Mouse (Mus musculus): Measurements from ENCODE around the gene Sfrp4. TPM values are rescaled to one million over a fixed set of nuclear protein-coding genes. Genes with fewer than 3 reads are reported as not detected.
"Not testable (repeated sequence)": the region's sequence is repeated elsewhere in the genome, so short reads cannot be mapped to it uniquely, and the experiment has no call there.

Gene Sfrp4
- not detected in 3 replicates for total RNA-seq (2017)

- no peak for ATAC-seq (replicated peaks; ENCODE audit: insufficient number of reproducible peaks, low FRiP score, low TSS enrichment, poor library complexity, severe bottlenecking)
Measured at GRCm38 (mm10) chr13:19622573-19623227, at the start of gene Sfrp4. TSS of gene Sfrp4 (plus strand) at chr13:19623104.

DNA sequence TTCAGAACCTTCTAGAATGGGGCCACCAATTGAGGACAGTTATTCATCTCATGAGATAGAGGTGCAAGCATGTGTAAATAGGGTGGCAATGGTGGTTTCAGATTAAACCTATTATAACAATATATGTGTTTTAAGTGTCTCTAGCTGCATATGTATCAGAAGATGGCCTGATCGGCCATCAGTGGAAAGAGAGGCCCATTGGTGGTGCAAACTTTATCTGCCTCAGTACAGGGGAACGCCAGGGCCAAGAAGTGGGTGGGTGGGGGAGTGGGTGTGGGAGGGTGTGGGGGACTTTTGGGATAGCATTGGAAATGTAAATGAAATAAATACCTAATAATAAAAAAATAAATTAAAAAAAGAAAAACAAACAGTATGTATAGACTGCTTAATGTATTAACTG is 48.2 kb upstream of the Sfrp4 start:
- not testable (repeated sequence) for ATAC-seq (replicated peaks; ENCODE audit: insufficient number of reproducible peaks, low FRiP score, low TSS enrichment, poor library complexity, severe bottlenecking)

- no peak for ATAC-seq (replicated peaks; ENCODE audit: insufficient number of reproducible peaks, low FRiP score, low TSS enrichment, poor library complexity, severe bottlenecking)
Measured at GRCm38 (mm10) chr13:19575947-19576346, 47.0 kb upstream of the Sfrp4 start.

DNA sequence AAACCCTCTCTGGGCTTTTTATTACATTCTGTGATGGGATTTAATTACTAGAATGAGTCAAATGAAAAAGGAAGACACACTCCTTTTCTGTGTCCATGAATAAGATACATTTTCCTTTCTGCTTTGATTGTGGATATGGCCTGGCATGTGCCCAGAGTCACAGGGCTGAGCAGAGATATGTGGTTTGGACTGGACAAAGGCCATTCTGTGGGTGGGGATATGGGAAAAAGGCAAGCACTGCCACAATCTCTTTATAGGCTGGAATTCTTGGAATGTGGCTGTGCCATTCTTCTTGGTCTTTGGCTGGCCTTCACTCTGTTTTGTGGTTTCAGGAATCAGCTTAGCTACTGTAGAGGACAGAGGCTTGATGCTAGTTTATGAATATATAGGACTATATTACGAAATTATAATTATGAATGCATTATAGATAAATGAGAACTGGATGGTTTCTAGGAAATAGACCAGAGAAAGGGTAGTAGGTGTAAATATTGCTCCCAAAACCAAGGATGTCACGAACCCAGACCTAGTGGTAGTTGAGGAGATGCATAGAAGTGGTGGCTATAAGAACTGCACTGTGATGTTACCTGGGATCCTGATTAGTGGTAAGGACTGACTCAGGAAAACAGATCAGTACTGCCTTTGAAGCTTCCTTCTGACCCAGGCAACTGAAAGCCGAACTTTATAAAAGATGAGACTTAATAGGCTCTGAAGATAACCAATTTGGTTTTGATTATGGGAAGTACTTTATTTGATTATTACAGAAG is 31.7 kb upstream of the Sfrp4 start:
- no peak for ATAC-seq (replicated peaks; ENCODE audit: insufficient number of reproducible peaks, low FRiP score, low TSS enrichment, poor library complexity, severe bottlenecking)

DNA sequence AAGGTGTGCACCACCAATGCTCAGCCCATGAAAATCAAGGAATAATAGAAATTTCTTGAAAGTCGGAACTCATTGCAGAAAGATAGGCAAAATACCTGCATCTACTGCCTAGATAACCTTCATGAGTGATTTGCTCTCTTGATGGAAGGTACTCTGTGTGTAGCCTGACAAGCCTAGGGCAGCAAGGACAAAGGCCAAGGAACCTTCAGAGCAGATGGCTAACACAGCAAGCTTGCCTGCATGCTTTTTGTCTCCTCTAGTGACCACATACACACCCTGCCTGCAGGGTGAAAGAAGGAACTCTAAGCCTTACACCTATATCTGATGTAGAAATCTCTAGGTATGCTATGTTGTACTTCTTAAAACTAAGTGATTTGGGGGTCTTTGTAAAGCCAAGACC is 27.8 kb upstream of the Sfrp4 start:
- ATAC-seq (replicated peaks; ENCODE audit: insufficient number of reproducible peaks, low FRiP score, low TSS enrichment, poor library complexity, severe bottlenecking): no peak

- ATAC-seq (replicated peaks; ENCODE audit: insufficient number of reproducible peaks, low FRiP score, low TSS enrichment, poor library complexity, severe bottlenecking): no peak
Measured at GRCm38 (mm10) chr13:19599242-19599641, 23.7 kb upstream of the Sfrp4 start.

- no peak for ATAC-seq (replicated peaks; ENCODE audit: insufficient number of reproducible peaks, low FRiP score, low TSS enrichment, poor library complexity, severe bottlenecking)
Measured at GRCm38 (mm10) chr13:19602531-19602930, 20.4 kb upstream of the Sfrp4 start.

GRCm38 (mm10) chr13:19603719-19604118 is 19.2 kb upstream of the Sfrp4 start:
- no peak for ATAC-seq (replicated peaks; ENCODE audit: insufficient number of reproducible peaks, low FRiP score, low TSS enrichment, poor library complexity, severe bottlenecking)

DNA sequence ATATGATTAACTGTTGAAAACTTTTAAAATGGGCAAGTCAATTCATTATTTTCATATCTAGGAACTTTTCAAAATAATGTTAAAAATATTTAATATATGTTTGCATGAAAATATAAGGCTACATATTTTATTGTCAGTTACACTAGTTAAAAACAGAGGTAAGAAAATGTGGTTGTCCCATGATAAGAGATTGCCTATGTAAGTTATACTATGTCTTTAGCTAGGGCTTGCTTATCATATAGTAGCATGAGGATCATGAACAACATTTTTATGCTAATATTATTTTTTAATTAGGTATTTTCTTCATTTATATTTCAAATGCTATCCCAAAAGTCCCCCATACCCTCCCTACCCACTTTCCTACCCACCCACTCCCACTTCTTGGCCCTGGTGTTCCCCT is 18.0 kb upstream of the Sfrp4 start:
- ATAC-seq (replicated peaks; ENCODE audit: insufficient number of reproducible peaks, low FRiP score, low TSS enrichment, poor library complexity, severe bottlenecking): no peak

GRCm38 (mm10) chr13:19608120-19608519 is 14.8 kb upstream of the Sfrp4 start:
- no peak for ATAC-seq (replicated peaks; ENCODE audit: insufficient number of reproducible peaks, low FRiP score, low TSS enrichment, poor library complexity, severe bottlenecking)

DNA sequence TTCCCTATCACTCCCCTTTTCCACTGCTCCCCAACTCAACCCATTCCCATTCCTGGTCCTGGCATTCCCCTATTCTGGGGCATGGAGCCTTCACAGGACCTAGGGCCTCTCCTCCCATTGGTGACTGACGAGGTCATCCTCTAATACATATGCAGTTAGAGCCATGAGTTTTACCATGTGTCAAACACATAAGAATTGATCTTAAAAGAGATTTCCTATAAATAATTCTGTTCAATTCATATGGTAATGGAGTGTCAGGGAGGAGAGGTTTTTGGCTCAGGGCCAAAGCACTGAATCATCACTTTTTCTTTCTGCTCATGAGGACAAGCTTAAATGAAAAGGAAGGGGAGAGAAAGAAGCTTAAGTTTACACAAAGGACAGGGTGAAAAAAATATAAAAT is 10.6 kb upstream of the Sfrp4 start:
- ATAC-seq (replicated peaks; ENCODE audit: insufficient number of reproducible peaks, low FRiP score, low TSS enrichment, poor library complexity, severe bottlenecking): no peak

GRCm38 (mm10) chr13:19612963-19613362 is 9.9 kb upstream of the Sfrp4 start:
- ATAC-seq (replicated peaks; ENCODE audit: insufficient number of reproducible peaks, low FRiP score, low TSS enrichment, poor library complexity, severe bottlenecking): no peak

DNA sequence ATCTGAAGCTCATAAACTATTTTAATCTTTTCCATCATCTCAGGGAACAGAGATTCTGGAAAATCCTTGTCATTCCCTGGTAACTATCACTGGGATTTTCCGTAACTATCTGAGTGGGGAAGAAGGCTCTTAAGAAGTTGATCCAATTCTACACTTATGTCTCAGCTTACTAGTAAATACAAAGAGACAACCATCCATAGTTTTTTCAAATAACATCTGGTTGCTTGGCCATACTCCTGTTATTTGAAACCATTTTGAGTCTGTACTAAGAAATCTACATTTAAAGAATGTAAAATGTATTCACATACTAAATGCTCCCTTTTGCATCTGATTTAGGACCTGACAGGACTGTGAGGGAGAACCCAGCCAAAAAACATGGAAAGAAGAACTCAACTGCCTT is 9.5 kb upstream of the Sfrp4 start:
- ATAC-seq (replicated peaks; ENCODE audit: insufficient number of reproducible peaks, low FRiP score, low TSS enrichment, poor library complexity, severe bottlenecking): no peak

DNA sequence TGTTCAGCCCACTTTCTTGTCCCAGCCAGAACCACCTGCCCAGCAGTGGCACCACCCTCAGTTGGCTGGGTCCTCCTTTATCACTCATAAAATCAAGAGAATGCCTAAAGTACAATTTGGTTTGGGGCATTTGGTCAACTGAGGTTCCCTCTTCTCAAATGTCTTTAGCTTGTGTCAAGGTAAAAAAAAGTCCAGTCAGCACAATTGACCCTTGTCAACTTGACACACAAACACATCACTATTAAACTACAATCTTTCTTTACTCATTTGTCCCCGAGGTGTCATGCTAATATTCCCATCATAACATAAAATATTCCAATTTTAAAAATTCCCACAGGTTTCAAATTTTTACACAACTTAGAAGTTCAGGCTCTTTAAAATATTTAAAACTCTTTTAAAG is 8.6 kb upstream of the Sfrp4 start:
- ATAC-seq (replicated peaks; ENCODE audit: insufficient number of reproducible peaks, low FRiP score, low TSS enrichment, poor library complexity, severe bottlenecking): no peak

- ATAC-seq (replicated peaks; ENCODE audit: insufficient number of reproducible peaks, low FRiP score, low TSS enrichment, poor library complexity, severe bottlenecking): no peak
Measured at GRCm38 (mm10) chr13:19618081-19618480, 4.8 kb upstream of the Sfrp4 start.

DNA sequence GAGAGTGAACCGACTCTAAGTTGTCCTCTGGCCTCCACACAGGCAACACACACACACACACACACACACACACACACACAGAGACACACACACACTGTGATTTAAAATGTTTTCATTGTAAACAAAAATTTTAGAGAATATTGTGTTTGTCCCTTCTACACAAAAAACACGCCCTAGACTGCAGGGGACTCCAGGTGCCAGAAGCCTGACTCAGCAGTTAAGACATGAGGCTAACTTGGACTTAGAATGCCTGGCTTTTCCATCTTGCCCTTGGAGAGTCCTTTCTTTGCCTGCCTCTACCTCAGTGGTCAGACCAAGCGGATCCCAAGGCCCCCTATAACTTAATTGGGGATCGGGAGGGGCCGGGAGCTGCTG is 4.1 kb upstream of the Sfrp4 start:
- ATAC-seq (replicated peaks; ENCODE audit: insufficient number of reproducible peaks, low FRiP score, low TSS enrichment, poor library complexity, severe bottlenecking): no peak

DNA sequence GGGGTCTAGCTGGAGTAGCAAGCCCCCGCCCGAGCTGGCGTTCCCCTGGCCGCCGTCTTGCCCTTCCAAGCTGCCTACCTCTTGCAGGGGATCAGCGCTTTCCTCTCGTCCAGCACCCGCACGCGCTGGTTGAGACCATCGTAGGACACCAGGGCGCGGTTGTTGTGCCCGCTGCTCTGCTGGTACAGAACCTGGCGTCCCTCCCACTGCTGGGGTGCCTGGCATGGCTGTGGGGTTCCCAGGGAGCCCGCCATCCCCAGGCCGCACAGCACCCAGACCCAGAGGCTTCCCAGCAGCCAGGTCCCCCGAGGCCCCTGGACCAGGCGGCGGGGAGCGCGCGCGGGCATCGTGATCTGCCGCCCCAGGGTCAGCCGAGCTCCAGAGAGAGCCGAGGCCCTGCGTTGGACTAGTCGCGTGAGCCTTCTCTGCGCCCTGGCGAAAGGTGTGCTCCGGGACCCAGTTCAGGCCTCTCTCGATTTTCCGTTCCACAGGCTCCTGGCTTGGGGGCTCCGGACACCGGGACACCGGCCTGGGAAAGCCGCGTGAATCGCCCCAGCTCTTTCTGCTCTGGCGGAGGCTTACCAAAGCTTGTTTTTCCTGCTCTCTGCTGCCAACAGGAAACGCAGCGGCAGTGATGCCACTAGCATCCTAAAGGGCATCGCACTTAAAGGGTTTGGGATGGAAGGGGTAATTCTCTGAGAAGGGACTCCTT is 3.5 kb upstream of the Sfrp4 start, which contains the start of gene Epdr1:
Gene Epdr1 (minus strand): TSS at position 712 of the 712 bp plus-strand sequence.
- ATAC-seq (replicated peaks; ENCODE audit: insufficient number of reproducible peaks, low FRiP score, low TSS enrichment, poor library complexity, severe bottlenecking): no peak

DNA sequence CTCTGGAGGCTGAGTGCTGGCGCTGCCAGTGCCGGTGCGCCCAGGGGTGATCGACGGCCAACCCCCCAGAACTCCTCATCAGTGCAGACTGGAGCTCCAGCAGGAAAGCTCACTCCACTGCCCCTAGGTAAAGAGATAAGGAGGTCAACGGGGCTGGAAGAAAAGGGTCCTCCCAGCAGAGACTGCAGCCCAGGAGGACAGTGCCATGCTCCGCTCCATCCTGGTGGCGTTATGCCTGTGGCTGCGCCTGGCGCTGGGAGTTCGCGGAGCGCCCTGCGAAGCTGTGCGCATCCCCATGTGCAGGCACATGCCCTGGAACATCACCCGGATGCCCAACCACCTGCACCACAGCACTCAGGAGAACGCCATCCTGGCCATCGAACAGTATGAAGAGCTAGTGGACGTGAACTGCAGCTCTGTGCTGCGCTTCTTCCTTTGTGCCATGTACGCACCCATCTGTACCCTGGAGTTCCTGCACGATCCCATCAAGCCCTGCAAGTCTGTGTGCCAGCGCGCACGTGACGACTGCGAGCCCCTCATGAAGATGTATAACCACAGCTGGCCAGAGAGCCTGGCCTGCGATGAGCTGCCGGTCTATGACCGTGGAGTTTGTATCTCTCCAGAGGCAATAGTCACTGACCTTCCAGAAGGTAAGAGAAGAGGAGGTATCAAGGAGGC is 463 bp downstream of the Sfrp4 start:
- ATAC-seq (replicated peaks; ENCODE audit: insufficient number of reproducible peaks, low FRiP score, low TSS enrichment, poor library complexity, severe bottlenecking): no peak

DNA sequence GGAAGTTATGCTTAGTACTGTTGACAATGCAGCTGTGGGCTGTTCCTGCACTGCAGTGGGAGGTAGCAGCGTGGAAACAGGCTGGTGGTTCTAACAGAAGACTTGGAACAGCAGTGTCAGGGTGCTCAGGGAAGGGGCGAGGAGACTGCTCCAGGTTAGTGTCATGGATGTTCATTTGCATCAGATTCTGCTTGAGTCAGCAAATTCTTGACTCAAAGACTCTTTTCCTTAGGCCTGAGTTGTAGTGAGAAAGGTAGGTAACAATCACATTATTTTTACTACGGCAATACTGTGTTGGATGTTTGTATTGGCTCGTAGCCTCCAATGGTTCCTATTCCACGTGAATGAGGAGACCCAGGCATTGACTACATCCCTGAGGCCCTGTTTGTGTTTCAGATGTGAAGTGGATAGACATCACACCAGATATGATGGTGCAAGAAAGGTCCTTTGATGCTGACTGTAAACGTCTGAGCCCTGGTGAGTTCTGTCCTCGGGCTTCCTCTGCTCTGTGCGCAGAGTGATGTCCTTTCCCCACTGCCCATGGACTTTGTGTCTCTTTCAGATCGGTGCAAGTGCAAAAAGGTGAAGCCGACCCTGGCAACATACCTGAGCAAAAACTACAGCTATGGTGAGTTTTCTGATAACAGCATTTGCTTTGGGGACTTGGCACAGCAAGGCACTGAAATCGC is 1.9 kb downstream of the Sfrp4 start:
- ATAC-seq (replicated peaks; ENCODE audit: insufficient number of reproducible peaks, low FRiP score, low TSS enrichment, poor library complexity, severe bottlenecking): no peak
